Mouse (Mus musculus) spleen, postnatal 10 days (tissue): Measurements from ENCODE around the gene BB287469.
"Not testable (repeated sequence)": the region's sequence is repeated elsewhere in the genome, so short reads cannot be mapped to it uniquely, and the experiment has no call there.

Source experiments
- DNase-seq, 2 experiments: peaks; one replicate each; pipeline ENCODE4 v3.0.0; 2021 to 2022; ENCODE audit warnings: low spot score in 2 of 2

Gene BB287469

DNA sequence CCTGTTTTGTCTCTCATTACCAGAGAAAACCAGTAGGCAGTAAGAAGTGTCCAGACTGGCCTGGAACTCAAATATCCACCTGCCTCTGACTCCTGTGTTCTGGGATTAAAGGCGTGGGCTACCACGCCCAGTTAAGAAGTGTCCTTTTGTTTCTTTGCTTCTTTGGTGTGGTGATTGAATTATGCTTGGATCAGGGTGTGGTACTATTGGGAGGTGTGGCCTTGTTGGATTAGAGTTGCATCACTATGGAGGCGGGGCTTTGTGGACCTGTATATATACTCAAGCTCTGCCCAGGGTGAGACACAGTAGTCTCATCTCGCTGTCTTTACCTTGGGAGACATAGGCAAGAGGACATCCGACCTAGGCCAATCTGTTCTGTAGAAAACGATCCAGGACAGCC is at the start of gene BB287469:
BB287469 (plus strand) TSS at position 301 of the 400 bp plus-strand sequence.
- not testable (repeated sequence) for DNase-seq

GRCm38 (mm10) chr12:87775655-87776054 is 40.7 kb upstream of the BB287469 start, which contains the start of gene Gm21319:
Gene Gm21319, minus strand, starts transcription at chr12:87775755.
- DNase-seq, result not testable (repeated sequence)

GRCm38 (mm10) chr12:87795212-87795611 is 21.2 kb upstream of the BB287469 start, which contains the start of gene Gm21936:
Gene Gm21936, plus strand, starts transcription at chr12:87795512.
- DNase-seq, result not testable (repeated sequence)

- not testable (repeated sequence) for DNase-seq
These were observed 18.4 kb upstream of the BB287469 start for GRCm38 (mm10) chr12:87797971-87798370.

- not testable (repeated sequence) for DNase-seq
These were observed 25.9 kb downstream of the BB287469 start, which contains the start of gene Gm2001 for GRCm38 (mm10) chr12:87842239-87842638. Gene Gm2001, minus strand, starts transcription at chr12:87842339.

DNA sequence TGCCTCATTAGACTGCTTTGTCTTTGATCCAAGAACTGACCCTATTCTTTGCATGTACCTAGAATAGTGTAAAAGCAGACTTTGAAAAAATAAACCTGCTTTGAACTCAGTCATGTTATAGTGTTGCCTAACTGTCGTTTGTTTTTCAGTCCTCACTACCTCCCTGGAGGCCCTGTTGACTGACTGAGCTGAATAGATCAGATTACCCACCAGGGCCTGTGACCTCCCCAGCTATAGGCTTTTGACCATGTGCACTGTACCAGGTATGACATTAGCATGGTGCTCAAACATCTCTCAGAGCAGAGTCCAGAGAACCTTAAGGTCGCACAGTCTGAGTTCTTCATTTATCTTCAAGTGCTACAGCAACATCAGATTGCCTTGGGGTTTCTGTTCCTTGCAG is 34.3 kb downstream of the BB287469 start:
- not testable (repeated sequence) for DNase-seq

- DNase-seq, result not testable (repeated sequence)
These were observed 39.7 kb downstream of the BB287469 start for GRCm38 (mm10) chr12:87856067-87856466.

DNA sequence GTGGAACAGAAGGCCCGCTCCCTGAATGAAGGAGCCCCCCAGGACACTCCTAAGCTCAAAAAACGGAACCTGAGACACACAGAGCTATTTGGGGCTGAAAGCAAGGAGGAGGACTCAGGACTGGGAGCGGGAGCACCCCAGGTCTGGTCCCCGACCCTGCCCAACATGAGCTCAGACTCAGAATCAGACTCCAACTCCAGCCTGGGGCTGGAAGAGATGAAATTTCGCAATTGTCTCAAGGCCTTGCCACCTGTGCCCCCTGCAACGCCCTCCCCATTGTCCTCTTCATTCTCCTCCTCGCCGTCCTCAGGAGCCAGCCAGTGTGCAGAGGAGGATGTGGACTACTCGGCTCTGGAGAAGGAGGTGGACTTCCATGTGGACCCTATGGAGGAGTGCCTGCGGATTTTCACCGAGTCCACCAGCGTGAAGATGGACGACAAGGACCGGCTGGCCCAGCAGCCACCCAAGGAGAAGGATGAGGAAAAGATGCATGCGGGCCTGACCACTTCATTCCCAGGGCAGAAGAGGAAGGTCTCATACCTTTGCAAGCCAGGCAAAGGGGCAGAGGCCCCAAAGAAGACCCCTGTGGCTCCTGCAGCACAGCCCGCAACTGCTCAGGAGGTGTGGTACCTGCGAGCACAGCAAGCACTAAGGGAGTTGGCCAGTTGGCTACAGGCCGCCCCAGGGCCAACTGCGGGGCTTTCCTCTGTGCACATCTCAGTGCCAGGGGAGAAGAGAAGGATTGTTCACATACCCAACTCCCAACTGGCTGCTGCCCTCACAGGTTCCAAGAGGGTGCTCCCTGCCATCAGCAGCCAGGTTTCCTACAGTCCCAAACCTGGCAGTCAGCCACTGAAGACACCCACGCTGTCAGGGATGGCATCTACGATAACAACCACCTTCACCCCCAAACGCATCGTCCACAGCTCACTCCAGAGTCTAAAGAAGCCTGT is 45.6 kb downstream of the BB287469 start:
- peak; percentile 9 to 19 for DNase-seq

DNA sequence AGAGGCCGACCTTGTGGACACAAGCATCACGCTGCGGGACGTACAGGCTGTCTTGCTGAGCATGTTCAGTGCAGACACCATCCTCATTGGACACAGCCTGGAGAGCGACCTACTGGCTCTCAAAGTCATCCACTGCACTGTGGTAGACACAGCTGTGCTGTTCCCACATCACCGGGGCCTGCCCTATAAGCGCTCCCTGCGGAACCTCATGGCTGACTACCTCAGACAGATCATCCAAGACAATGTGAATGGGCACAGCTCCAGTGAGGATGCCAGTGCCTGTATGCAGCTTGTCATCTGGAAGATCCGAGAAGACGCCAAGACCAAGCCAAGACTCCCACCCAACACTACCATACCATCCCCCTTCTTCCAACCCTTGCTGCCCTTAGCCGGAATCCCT is 47.3 kb downstream of the BB287469 start:
- DNase-seq, result not testable (repeated sequence)

GRCm38 (mm10) chr12:87864048-87864447 is 47.7 kb downstream of the BB287469 start:
- DNase-seq, result not testable (repeated sequence)
